Mouse (Mus musculus) limb, embryonic 12.5 days (tissue): ENCODE data around the gene Fam47e. TPM values are rescaled to one million over a fixed set of nuclear protein-coding genes. Genes with fewer than 3 reads are reported as not detected.
A peak's percentile ranks its signal among the peaks of the same experiment; 100 is the strongest.

Source experiments
- ATAC-seq: fragments of 200-750 bp; cut with Nextera tagmentation; 2 replicates; pipeline ENCODE4 v1.8.0; 2017; ENCODE audit warnings: low read depth, moderate TSS enrichment; ENCODE audit not compliant: insufficient number of reproducible peaks, insufficient read depth, low FRiP score, low TSS enrichment
- H3K27ac ChIP-seq: fragments of 300-500 bp; sonication (generic); 2 replicates; pipeline ENCODE4 v1.5.1; 2016; ENCODE audit warnings: mild to moderate bottlenecking, moderate library complexity
- H3K27me3 ChIP-seq: fragments of 300-500 bp; sonication (generic); 2 replicates; pipeline ENCODE4 v1.6.1; 2016; ENCODE audit warnings: mild to moderate bottlenecking, moderate library complexity
- H3K36me3 ChIP-seq: fragments of 300-500 bp; sonication (generic); 2 replicates; pipeline ENCODE4 v1.6.1; 2016; ENCODE audit warnings: mild to moderate bottlenecking, moderate library complexity
- H3K4me1 ChIP-seq: fragments of 300-500 bp; sonication (generic); replicated peaks from 2 replicates; pipeline ENCODE4 v1.6.1; 2016
- H3K4me2 ChIP-seq: fragments of 300-500 bp; sonication (generic); 2 replicates; pipeline ENCODE4 v1.6.1; 2016; ENCODE audit warnings: mild to moderate bottlenecking, moderate library complexity
- H3K4me3 ChIP-seq: fragments of 300-500 bp; sonication (generic); replicated peaks from 2 replicates; pipeline ENCODE4 v1.5.1; 2016; ENCODE audit warnings: mild to moderate bottlenecking
- H3K9ac ChIP-seq: fragments of 300-500 bp; sonication (generic); replicated peaks from 2 replicates; pipeline ENCODE4 v1.6.1; 2016; ENCODE audit warnings: mild to moderate bottlenecking, moderate library complexity
- H3K9me3 ChIP-seq: fragments of 300-500 bp; sonication (generic); 2 replicates; pipeline ENCODE4 v1.6.1; 2016; ENCODE audit warnings: mild to moderate bottlenecking, moderate library complexity
- WGBS: fragments of 180-500 bp; shearing (Covaris S2); methylation state at CpG from one replicate; pipeline ENCODE4 v1.1.7; 2016; 5-methylcytosine and 5-hydroxymethylcytosine counted together
- polyA plus RNA-seq: library from polyadenylated mRNA; unstranded; fragments of >200 nt; fragmentation: Nextera tagmentation; extraction: Ambion mirVana; gene quantifications from 2 replicates; pipeline ENCODE4 v1.2.1, GENCODE M21; 2016

The Fam47e gene
- polyA plus RNA-seq, 1 experiment from 2014 or later, result not detected

- ATAC-seq, result peak; percentile 91
- H3K9ac ChIP-seq, result peak within 1 kb of the TSS; percentile 73
- peaks cover 11% of the 10 kb centered on the region; the same call in 1 of the 2 replicates for H3K4me1 ChIP-seq
- under 1% methylated on average over 67 of the region's 69 CpGs for WGBS
- peak within 1 kb of the TSS; percentile 89 for H3K4me2 ChIP-seq
- H3K36me3 ChIP-seq, result no peaks in the 10 kb centered on the region
- H3K4me3 ChIP-seq, result peak within 1 kb of the TSS; percentile 66
- peaks cover 7% of the 10 kb centered on the region; the same call in 1 of the 2 replicates for H3K27me3 ChIP-seq
- H3K9me3 ChIP-seq, result no peaks in the 10 kb centered on the region
- H3K27ac ChIP-seq, result peak within 1 kb of the TSS; percentile 37; the same call in 1 of the 2 replicates
Measured at GRCm38 (mm10) chr5:92602691-92603690, 48.1 kb downstream of the Fam47e start, which contains the start of gene Stbd1. Stbd1 (plus strand) TSS chr5:92603041.

- 83% methylated on average over 10 of the region's 10 CpGs for WGBS
- H3K9ac ChIP-seq, result no peak overlapping the region
- no peak overlapping the region for H3K4me3 ChIP-seq
- ATAC-seq, result no peak
- no peak overlapping the region for H3K27ac ChIP-seq
- H3K4me1 ChIP-seq, result peaks cover 11% of the 10 kb centered on the region; the same call in 1 of the 2 replicates
- H3K36me3 ChIP-seq, result no peaks in the 10 kb centered on the region
- no peak overlapping the region for H3K4me2 ChIP-seq
- peaks cover 5% of the 10 kb centered on the region; the same call in 1 of the 2 replicates for H3K27me3 ChIP-seq
- no peaks in the 10 kb centered on the region for H3K9me3 ChIP-seq
Measured at GRCm38 (mm10) chr5:92604452-92605247, 49.8 kb downstream of the Fam47e start.

GRCm38 (mm10) chr5:92607492-92608229 lies 52.8 kb downstream of the Fam47e start:
- WGBS, result 91% methylated on average over 5 of the region's 5 CpGs
- Histone ChIP-seq H3K27me3 (no peaks in the 10 kb centered on the region; the same call in 1 of the 2 replicates), H3K9ac (no peak overlapping the region), H3K4me1 (peaks cover 11% of the 10 kb centered on the region; the same call in 1 of the 2 replicates), H3K36me3 (no peaks in the 10 kb centered on the region), H3K27ac (no peak overlapping the region), H3K4me3 (no peak overlapping the region), H3K4me2 (no peak overlapping the region), H3K9me3 (no peaks in the 10 kb centered on the region)
- ATAC-seq, result no peak

DNA sequence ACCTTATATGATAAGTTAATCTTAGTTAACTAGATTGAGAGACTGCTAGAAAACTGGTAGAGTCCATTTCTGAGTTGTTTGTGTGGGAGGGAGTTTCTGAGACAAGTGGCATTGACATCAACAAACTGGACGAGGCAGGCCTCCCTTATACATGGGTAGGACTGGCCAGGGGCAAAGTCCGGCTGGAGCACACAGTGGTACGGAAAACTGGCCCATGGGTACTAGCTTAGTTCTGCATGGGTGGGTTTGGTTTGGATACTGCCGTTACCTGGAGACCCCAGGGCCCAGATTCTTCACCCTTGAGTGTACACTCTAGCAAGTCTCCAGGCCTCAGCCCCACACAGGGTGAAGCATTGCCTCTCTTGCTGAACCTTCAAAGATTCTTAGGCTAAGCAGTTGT lies 57.9 kb downstream of the Fam47e start:
- Histone ChIP-seq H3K4me1 (no peaks in the 10 kb centered on the region), H3K9me3 (no peaks in the 10 kb centered on the region), H3K4me3 (no peak overlapping the region), H3K4me2 (no peak overlapping the region), H3K27ac (no peak overlapping the region), H3K36me3 (no peaks in the 10 kb centered on the region), H3K27me3 (no peaks in the 10 kb centered on the region), H3K9ac (no peak overlapping the region)
- no peak for ATAC-seq
- 84% methylated on average over 4 of the region's 4 CpGs for WGBS

DNA sequence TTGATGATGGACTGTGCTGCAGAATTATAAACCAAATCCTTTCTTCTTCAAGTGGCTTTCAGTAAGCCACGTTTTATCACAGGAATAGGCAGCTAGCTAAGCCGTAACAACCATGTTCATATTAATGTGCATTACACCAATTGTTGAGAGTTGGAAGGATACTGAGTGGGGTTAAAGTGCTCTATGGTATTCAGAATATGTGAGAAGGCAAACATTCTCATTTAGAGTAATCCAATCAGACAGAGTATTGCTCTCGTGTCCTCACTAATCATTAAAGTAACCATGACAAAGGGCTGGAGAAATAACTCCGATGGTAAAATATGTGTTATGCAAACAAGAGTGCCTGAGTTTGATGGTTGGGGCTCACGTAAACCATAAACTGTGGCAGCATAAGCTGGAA lies 67.0 kb downstream of the Fam47e start:
- ATAC-seq, result no peak
- 83% methylated on average over 5 of the region's 5 CpGs for WGBS
- no peaks in the 10 kb centered on the region for H3K9me3 ChIP-seq

GRCm38 (mm10) chr5:92627896-92628295 lies 73.0 kb downstream of the Fam47e start:
- WGBS, result 37% methylated on average over 7 of the region's 7 CpGs
- ATAC-seq, result no peak
- H3K27ac ChIP-seq, result no peak overlapping the region
- H3K4me1 ChIP-seq, result no peaks in the 10 kb centered on the region
- H3K27me3 ChIP-seq, result no peaks in the 10 kb centered on the region
- no peak overlapping the region for H3K4me3 ChIP-seq
- H3K9ac ChIP-seq, result no peak overlapping the region
- H3K36me3 ChIP-seq, result no peaks in the 10 kb centered on the region
- H3K4me2 ChIP-seq, result no peak overlapping the region
- H3K9me3 ChIP-seq, result no peaks in the 10 kb centered on the region

More for the DNA sequence above, 67.0 kb downstream of the Fam47e start:
- no peak overlapping the region for H3K4me3 ChIP-seq
- no peak overlapping the region for H3K27ac ChIP-seq
- H3K9ac ChIP-seq, result no peak overlapping the region
- no peak overlapping the region for H3K4me2 ChIP-seq
- H3K4me1 ChIP-seq, result no peaks in the 10 kb centered on the region
- H3K36me3 ChIP-seq, result no peaks in the 10 kb centered on the region
- no peaks in the 10 kb centered on the region for H3K27me3 ChIP-seq

GRCm38 (mm10) chr5:92633526-92633925 lies 78.7 kb downstream of the Fam47e start:
- 59% methylated on average over 4 of the region's 4 CpGs for WGBS
- Histone ChIP-seq H3K36me3 (no peaks in the 10 kb centered on the region), H3K27me3 (no peaks in the 10 kb centered on the region), H3K4me3 (no peak overlapping the region), H3K27ac (no peak overlapping the region), H3K9ac (no peak overlapping the region), H3K4me2 (no peak overlapping the region), H3K9me3 (no peaks in the 10 kb centered on the region), H3K4me1 (no peaks in the 10 kb centered on the region)
- no peak for ATAC-seq

DNA sequence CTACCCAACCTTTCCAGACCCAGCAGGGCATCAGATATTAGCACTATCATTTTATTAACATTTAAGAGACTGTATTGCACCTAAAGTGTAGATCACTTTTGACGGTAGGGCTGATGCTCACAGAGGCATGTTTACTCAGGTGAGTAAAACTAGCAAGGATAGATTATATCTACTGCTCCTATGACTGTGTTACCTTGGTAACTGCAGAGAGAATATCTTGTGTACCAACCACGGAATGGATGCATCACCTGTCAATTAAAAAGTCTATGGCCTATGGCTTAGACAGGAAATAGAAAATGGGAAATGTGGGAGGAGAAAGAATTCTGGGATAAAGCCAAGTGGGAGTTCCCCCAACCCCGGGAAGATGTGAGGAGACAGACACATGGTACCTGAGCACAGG lies 80.0 kb downstream of the Fam47e start:
- Histone ChIP-seq H3K4me3 (no peak overlapping the region), H3K36me3 (no peaks in the 10 kb centered on the region), H3K9me3 (no peaks in the 10 kb centered on the region), H3K27ac (no peak overlapping the region), H3K4me1 (no peaks in the 10 kb centered on the region), H3K9ac (no peak overlapping the region), H3K27me3 (no peaks in the 10 kb centered on the region), H3K4me2 (no peak overlapping the region)
- 80% methylated on average over 3 of the region's 3 CpGs for WGBS
- ATAC-seq, result no peak

- no peaks in the 10 kb centered on the region for H3K4me1 ChIP-seq
- no peaks in the 10 kb centered on the region for H3K27me3 ChIP-seq
Measured at GRCm38 (mm10) chr5:92635891-92636290, 81.0 kb downstream of the Fam47e start.

DNA sequence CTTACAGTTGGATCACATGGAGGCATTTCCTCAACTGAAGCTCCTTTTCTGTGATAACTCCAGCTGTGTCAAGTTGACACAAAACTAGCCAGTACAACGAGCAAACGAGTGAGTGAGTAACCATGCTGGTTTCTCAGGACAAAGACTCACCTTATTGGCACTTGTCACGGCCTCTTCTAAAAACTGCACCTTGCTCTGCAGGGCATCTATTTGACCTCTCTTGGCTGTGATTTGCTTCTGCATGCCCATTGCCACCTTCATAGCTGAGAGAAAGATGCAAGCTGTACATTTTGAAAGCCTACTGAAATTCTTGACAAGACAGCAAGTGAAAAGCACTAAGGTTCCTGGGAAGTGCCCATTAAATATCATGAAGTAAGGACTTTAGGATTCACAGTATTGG lies 86.0 kb downstream of the Fam47e start:
- Histone ChIP-seq H3K36me3 (no peaks in the 10 kb centered on the region), H3K9ac (no peak overlapping the region), H3K4me2 (no peak overlapping the region), H3K4me1 (no peaks in the 10 kb centered on the region), H3K27me3 (no peaks in the 10 kb centered on the region), H3K9me3 (no peaks in the 10 kb centered on the region), H3K4me3 (no peak overlapping the region), H3K27ac (no peak overlapping the region)
- WGBS, result 81% methylated on average over 3 of the region's 3 CpGs
- no peak for ATAC-seq

More at GRCm38 (mm10) chr5:92635891-92636290, 81.0 kb downstream of the Fam47e start:
- no peaks in the 10 kb centered on the region for H3K36me3 ChIP-seq
- no peak overlapping the region for H3K4me3 ChIP-seq
- H3K27ac ChIP-seq, result no peak overlapping the region
- no peaks in the 10 kb centered on the region for H3K9me3 ChIP-seq
- no peak overlapping the region for H3K9ac ChIP-seq
- WGBS, result 82% methylated on average over 5 of the region's 5 CpGs
- H3K4me2 ChIP-seq, result no peak overlapping the region
- no peak for ATAC-seq
